Mouse (Mus musculus): ENCODE results near the gene Defb48. TPM values are rescaled to one million over a fixed set of nuclear protein-coding genes. Genes with fewer than 3 reads are reported as not detected.

Gene Defb48
- polyA plus RNA-seq, 1 experiment from 2014 or later: not detected

DNA sequence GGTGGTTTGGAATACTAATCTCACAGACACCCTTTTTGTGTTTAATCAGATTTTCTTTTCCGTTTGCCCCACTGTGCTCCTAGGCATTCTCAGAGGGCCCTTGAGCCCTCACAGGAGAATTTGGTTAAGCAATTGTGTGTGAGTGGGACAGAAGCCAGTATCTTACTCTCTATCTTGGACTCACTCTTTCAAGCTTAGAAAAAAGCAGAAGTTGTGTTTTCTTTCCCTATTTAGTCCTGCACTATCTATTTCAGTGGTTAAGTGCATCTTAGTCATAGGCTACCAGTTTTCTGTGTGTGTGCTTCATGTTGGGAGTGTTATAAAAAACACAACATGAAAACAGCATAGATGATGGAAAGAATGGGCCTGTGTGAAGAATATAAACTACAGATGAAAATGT lies 4.5 kb downstream of the Defb48 start:
- ChIA-PET POLR2A (no interaction called here), CTCF (interaction anchor here (0.9 to 1.1 kb wide), 2 partner anchors 11 to 339 kb away, joined by 3 read pairs; no protein-coding TSS in a partner anchor)
- TF ChIP-seq CTCF (IDR thresholded peaks at IDR 0.05): no peak
- no peak for DNase-seq (ENCODE audit: low read depth, low spot score)
- H3K27me3 ChIP-seq: no peaks in the 10 kb centered on the region
- in situ Hi-C loops (cut with MboI; ENCODE audit: low pct_unique_long_range_greater_than_20kb): loop anchor here (10.0 kb wide), 1 partner anchor 485 kb away; no protein-coding TSS in a partner anchor
- no peak for ATAC-seq

- no peaks in the 10 kb centered on the region for H3K27me3 ChIP-seq
- CTCF ChIA-PET: interaction anchor here (0.9 kb wide), 1 partner anchor 10 kb away, joined by 3 read pairs; no protein-coding TSS in a partner anchor
- TF ChIP-seq CTCF (IDR thresholded peaks at IDR 0.05): peak; percentile 86
- DNase-seq (ENCODE audit: low read depth, low spot score) (no peak), ATAC-seq (no peak)
- POLR2A ChIA-PET: no interaction called here
- in situ Hi-C loops (cut with MboI; ENCODE audit: low pct_unique_long_range_greater_than_20kb): loop anchor here (10.0 kb wide), 1 partner anchor 480 kb away; no protein-coding TSS in a partner anchor
Measured at GRCm38 (mm10) chr14:62975046-62975445, 9.3 kb downstream of the Defb48 start.

- in situ Hi-C loops (cut with MboI; ENCODE audit: low pct_unique_long_range_greater_than_20kb): no loop called here
- H3K27me3 ChIP-seq: no peaks in the 10 kb centered on the region
- CTCF ChIA-PET: interaction anchor here (0.9 to 1.3 kb wide), 3 partner anchors 9 to 24 kb away, joined by 3 to 5 read pairs (median 3); no protein-coding TSS in a partner anchor
- no peak for TF ChIP-seq CTCF (IDR thresholded peaks at IDR 0.05)
- ATAC-seq: no peak
- POLR2A ChIA-PET: no interaction called here
- DNase-seq (ENCODE audit: low read depth, low spot score): no peak
Measured at GRCm38 (mm10) chr14:62965811-62966520, 18.3 kb downstream of the Defb48 start.

- H3K27me3 ChIP-seq: no peaks in the 10 kb centered on the region
- DNase-seq (ENCODE audit: low read depth, low spot score) (no peak), ATAC-seq (no peak)
- in situ Hi-C loops (cut with MboI; ENCODE audit: low pct_unique_long_range_greater_than_20kb): no loop called here
- ChIA-PET CTCF (interaction anchor here (0.9 to 1.3 kb wide), 2 partner anchors 9 to 23 kb away, joined by 3 to 5 read pairs; no protein-coding TSS in a partner anchor), POLR2A (no interaction called here)
- TF ChIP-seq CTCF (IDR thresholded peaks at IDR 0.05): no peak
Measured at GRCm38 (mm10) chr14:62965342-62965741, 19.0 kb downstream of the Defb48 start.

DNA sequence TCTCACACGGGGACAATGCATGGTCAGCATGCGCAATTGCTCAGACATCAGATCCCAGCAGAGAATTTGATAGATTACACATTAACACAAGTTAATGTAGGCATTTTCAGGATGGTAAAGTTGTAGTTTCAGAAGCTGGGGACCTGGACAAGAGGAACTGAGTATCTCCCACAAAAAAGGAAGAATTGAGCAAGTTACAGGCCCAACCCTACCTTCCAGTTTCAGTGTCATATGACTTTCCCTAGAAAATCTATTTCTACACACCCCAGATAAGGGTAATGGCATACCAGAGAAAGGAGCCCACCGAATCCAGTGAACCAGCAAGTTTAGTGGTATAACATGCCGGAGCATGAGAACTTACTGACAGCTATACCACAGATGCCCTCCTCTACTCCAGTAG lies 20.7 kb downstream of the Defb48 start:
- no peak for ATAC-seq
- TF ChIP-seq CTCF (IDR thresholded peaks at IDR 0.05): no peak
- ChIA-PET POLR2A (no interaction called here), CTCF (no interaction called here)
- in situ Hi-C loops (cut with MboI; ENCODE audit: low pct_unique_long_range_greater_than_20kb): no loop called here
- DNase-seq (ENCODE audit: low read depth, low spot score): no peak
- H3K27me3 ChIP-seq: no peaks in the 10 kb centered on the region

DNA sequence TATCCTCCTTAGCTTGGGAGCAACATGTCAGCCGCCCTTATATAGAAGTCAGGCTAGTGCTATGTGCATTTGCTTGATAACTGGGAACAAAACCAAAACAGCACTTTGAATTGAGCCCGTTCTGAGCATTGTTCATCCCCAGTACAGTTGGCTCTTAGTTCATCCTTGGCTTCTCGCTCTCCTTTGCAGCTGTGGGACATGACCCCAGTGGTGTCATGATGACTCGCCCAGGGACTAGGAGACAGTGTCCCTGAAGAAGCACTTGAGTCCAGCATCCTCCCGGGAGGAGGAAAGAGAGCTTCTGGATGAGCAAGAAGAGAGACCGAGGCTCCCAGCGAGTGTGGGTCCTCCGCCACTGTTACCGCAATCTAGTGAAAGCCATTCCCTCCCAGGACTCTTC lies 28.2 kb downstream of the Defb48 start:
- no peak for DNase-seq (ENCODE audit: low read depth, low spot score)
- in situ Hi-C loops (cut with MboI; ENCODE audit: low pct_unique_long_range_greater_than_20kb): no loop called here
- ATAC-seq: no peak
- POLR2A ChIA-PET: no interaction called here
- CTCF ChIA-PET: interaction anchor here (1.2 to 1.5 kb wide), 3 partner anchors 10 to 21 kb away, joined by 3 to 5 read pairs (median 4); no protein-coding TSS in a partner anchor
- H3K27me3 ChIP-seq: no peaks in the 10 kb centered on the region
- no peak for TF ChIP-seq CTCF (IDR thresholded peaks at IDR 0.05)

DNA sequence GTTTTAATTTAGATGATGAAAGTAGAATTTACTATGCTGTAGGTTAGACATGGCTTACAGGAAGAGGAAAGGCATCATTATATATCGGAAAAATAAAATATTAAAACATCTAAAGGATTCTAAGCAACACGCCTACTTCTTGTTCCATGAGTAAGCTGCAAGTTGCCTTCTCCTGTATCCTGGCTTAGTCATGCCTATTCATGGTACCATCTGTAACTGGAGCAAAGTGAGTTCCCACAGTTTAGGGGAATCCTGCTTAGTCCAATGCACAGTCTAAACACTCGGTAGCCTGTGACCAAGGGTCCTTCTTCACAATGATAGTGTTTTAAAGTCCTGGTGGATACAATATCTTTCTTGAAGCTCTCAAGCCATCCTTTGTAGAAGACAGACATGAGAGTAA lies 37.5 kb downstream of the Defb48 start:
- CTCF ChIA-PET: interaction anchor here (0.9 kb wide), 1 partner anchor 16 kb away, joined by 4 read pairs; no protein-coding TSS in a partner anchor
- no peak for ATAC-seq
- in situ Hi-C loops (cut with MboI; ENCODE audit: low pct_unique_long_range_greater_than_20kb): no loop called here
- TF ChIP-seq CTCF (IDR thresholded peaks at IDR 0.05): no peak
- POLR2A ChIA-PET: interaction anchor here (0.5 kb wide), 1 partner anchor 826 kb away, joined by 3 read pairs; no protein-coding TSS in a partner anchor
- H3K27me3 ChIP-seq: no peaks in the 10 kb centered on the region
- DNase-seq (ENCODE audit: low read depth, low spot score): no peak

DNA sequence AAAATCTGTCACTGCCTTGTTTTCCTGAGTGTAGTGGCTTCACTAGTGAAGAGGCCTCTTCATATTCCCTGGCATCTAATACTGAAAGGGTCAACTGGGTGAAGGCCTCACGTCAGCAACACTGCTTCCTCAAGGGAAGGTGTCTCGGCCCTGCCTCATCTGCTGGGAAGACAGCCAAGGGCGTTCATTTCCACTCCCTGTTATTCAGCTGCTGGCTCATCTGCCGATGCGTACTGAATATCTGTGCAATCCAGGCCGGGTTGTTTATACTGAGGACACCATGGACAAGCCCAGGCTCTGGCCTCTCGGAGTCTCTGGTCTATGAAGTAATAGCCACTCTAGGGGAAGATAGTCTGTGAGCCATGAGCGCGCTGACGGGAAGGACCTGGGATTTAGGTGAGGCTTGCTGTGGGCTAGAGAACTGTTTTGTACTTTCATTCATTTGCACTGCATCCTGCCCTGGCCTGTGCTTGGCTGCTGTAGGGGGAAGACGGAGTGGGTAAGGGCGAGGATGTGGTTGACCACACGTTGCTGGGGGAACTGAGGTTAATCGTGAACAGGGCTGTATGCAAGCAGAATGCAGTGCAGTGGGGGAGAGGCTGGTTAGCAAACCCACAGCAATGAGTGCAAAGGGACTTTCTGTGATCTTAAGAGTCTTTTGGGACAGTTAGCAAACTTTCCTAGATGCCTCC lies 43.8 kb downstream of the Defb48 start:
- in situ Hi-C loops (cut with MboI; ENCODE audit: low pct_unique_long_range_greater_than_20kb): no loop called here
- ATAC-seq (peak; percentile 65), DNase-seq (ENCODE audit: low read depth, low spot score) (peak; percentile 24)
- CTCF ChIA-PET: interaction anchor here (1.6 to 4.0 kb wide), 2 partner anchors 61 to 88 kb away, joined by 3 to 14 read pairs; no protein-coding TSS in a partner anchor
- no peak for TF ChIP-seq CTCF (IDR thresholded peaks at IDR 0.05)
- POLR2A ChIA-PET: no interaction called here
- no peaks in the 10 kb centered on the region for H3K27me3 ChIP-seq

DNA sequence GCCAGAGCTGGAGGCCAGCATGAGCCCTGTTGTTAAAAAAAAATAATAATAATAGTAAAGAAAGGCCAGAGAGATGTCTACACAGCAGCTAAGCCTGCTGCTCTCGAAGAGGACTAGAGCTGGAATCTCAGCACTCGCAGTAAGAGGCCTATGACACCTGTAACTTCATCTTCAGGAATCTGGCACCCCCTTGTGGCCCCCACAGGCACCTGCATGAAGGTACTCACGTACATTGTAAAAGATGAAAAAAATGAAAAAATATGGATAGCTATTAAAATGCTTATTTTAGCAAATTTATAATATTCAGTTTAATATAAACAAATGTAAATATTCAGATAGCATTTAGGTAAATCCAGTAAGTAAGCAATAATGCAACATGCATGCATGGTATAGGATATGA lies 44.9 kb downstream of the Defb48 start:
- DNase-seq (ENCODE audit: low read depth, low spot score): no peak
- CTCF ChIA-PET: interaction anchor here (0.6 to 4.0 kb wide), 5 partner anchors 17 to 139 kb away, joined by 3 to 14 read pairs (median 3); no protein-coding TSS in a partner anchor
- peak; percentile 52 for TF ChIP-seq CTCF (IDR thresholded peaks at IDR 0.05)
- no peaks in the 10 kb centered on the region for H3K27me3 ChIP-seq
- in situ Hi-C loops (cut with MboI; ENCODE audit: low pct_unique_long_range_greater_than_20kb): loop anchor here (5.0 kb wide), 2 partner anchors 57 to 102 kb away; partner anchors contain the start of gene Wdfy2
- POLR2A ChIA-PET: no interaction called here
- no peak for ATAC-seq

DNA sequence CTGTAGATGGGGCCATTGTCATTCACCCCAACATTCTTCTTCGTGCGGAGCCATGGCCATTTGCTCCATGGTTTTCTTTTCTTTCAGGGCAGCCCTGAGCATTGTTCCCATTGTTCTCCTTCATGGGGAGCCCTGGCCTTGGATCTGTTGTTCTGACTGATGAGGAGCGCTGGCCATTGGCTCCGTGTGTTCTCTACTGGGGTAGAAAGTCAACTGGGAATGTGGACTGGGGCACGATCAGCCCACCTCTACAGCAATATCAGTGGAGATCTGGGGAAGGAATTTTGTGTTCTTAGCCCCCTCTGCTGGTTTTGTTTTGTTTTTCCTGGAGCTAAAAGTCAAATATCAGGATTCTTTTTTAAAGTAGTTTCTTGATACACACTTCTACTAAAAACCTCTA lies 46.6 kb downstream of the Defb48 start:
- ATAC-seq: no peak
- ChIA-PET CTCF (interaction anchor here (0.8 to 1.3 kb wide), 4 partner anchors 12 to 98 kb away, joined by 3 to 10 read pairs (median 3); no protein-coding TSS in a partner anchor), POLR2A (interaction anchor here (0.6 kb wide), 1 partner anchor 218 kb away, joined by 3 read pairs; no protein-coding TSS in a partner anchor)
- DNase-seq (ENCODE audit: low read depth, low spot score): no peak
- in situ Hi-C loops (cut with MboI; ENCODE audit: low pct_unique_long_range_greater_than_20kb): loop anchor here (5.0 kb wide), 2 partner anchors 55 to 100 kb away; partner anchors contain the start of gene Wdfy2
- peak; percentile 52 for TF ChIP-seq CTCF (IDR thresholded peaks at IDR 0.05)
- no peaks in the 10 kb centered on the region for H3K27me3 ChIP-seq

Data from Patski (cell line).